Mouse (Mus musculus): ENCODE data around the gene Wasf2.
"Not testable (repeated sequence)": the region's sequence is repeated elsewhere in the genome, so short reads cannot be mapped to it uniquely, and the experiment has no call there.

Wasf2 gene

GRCm38 (mm10) chr4:133096671-133097070, 33.6 kb upstream of the Wasf2 start:
- DNase-seq (ENCODE audit: low spot score in 2 of 2): not testable (repeated sequence)

DNA sequence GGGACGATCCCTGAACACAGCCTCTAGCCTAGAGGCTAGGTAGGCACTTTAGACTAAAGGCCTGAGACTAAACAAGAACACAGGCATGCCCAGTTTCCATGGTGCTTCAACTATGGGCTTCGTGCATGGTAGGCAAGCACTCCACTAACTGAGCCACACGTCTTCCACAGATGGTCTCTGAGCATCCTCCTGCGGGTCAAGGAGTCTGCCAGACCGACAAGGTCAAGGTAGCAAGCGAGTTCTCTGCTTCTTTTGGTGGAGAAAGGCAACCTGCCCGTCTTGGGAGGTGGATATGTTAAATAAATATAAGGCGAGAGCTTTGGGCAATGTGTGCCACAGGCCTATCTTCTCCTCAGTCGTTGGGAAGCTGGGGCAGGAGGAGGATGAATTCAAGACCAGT, 28.6 kb upstream of the Wasf2 start:
- no peak for DNase-seq (ENCODE audit: low spot score in 2 of 2)

DNA sequence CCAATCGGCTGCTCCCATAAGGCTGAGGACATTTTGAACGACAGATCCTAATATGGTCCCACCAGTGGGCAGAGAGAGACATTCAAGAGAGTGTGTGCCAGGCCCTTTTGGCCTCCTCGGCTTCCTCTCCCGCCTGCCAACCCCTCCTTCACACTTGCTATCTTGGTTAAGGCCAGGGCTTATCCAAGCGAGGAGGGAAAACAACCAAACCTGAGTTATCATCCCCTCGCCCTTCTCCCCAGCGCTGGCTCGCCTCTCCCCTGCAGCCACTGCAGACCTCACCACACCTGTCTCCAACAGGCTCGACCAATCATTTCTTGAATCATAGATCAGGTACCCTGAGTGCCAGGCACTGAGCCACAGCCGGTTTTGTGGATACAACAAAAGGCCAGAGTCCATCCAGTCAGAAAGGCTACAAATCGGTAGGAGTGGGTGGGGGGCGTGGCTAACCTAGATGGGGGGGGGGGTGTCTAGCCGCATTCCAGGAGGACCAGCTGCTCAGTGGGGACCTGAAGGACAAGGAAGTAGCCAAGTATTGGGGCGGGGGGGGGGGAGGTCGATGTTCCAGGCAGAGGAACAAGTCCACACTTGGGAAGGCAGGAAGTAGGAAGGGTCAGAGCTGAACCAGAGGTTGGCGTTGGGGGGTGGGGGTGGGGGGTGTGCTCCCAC, 26.6 kb upstream of the Wasf2 start:
- DNase-seq (ENCODE audit: low spot score in 2 of 2): no peak

DNA sequence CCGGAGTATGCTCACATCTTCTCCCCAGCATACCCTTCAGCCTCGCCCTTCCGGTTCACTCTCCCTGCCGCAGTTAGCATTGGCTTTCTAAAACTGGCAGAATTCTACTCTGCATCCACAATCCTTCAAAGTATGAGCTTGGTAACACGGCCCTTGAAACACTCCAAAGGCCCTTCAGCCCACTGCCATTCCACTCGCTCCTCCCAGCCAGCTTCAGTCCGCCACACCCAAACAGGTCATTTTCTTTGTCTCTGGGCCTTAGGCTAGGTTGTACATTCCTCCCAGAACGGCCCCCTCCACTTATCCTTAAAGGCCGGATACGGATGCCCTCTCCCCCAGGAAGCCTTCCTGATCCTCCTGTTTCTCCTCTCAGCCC, 26.1 kb upstream of the Wasf2 start:
- DNase-seq (ENCODE audit: low spot score in 2 of 2): no peak

DNA sequence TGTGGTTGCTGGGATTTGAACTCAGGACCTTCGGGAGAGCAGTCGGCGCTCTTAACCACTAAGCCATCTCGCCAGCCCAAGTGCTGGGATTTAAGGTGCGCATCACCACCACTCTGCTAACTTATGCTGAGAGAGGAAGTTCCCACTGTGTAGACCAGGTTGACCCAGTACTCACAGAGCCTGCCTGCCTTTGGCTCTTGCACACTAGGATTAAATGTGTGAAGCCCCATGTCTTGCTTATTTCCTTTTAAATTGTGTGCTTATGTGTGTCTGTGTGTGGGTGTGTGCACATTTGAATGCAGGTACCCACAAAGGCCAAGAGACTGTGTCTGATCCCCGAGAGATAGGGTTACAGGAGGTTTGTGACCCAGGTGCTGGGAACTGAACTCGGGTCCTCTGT, 23.6 kb upstream of the Wasf2 start:
- DNase-seq (ENCODE audit: low spot score in 2 of 2): no peak

- peak; percentile 71 to 78 for DNase-seq (ENCODE audit: low spot score in 2 of 2)
Measured at GRCm38 (mm10) chr4:133107788-133108281, 22.5 kb upstream of the Wasf2 start.

DNA sequence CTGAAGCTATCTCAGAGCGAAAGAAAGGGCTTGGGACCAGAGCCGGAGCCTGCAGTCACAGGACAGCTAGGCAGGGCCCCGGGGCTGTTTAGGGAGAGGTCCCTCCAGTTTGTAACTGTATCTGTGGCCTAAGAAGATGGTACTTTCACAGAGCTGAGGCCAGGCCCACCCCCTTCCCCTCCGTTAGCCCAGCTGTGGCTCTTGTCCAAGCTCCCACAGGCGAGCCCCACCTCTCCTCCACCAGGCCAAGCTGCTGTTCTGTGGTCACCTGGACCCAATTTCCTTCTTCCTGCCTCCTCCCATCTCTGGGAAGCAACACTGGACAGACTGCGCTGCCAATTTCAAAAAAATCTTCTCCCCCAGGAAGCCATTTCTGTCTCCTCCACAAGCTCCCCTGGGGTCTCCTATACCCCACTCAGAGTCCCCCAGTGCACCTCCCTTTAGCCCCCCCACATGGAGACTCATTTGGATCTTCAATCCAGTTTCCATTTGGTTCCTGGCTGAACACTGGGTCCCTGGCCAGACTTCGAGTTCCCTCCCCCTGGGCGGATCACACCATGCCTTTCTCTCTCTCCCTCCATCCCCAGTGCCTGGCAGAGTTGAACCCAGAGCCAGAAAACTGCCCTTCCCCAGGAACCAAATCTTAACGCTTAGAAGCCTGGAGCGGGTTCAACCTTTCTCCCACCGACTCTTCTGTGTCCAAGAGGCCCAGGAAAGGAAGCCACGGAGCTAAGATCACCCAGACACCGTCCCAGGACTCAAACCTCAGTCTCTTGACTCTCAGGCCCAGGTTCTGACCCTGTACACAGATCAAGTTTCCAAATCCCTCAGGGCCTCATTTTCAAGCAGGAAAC, 21.6 kb upstream of the Wasf2 start:
- peak; percentile 73 to 82 for DNase-seq (ENCODE audit: low spot score in 2 of 2)

GRCm38 (mm10) chr4:133109335-133109801, 20.9 kb upstream of the Wasf2 start:
- no peak for DNase-seq (ENCODE audit: low spot score in 2 of 2)

GRCm38 (mm10) chr4:133112175-133112838, 18.0 kb upstream of the Wasf2 start:
- no peak for DNase-seq (ENCODE audit: low spot score in 2 of 2)

GRCm38 (mm10) chr4:133113351-133113882, 16.9 kb upstream of the Wasf2 start:
- DNase-seq (ENCODE audit: low spot score in 2 of 2): no peak

DNA sequence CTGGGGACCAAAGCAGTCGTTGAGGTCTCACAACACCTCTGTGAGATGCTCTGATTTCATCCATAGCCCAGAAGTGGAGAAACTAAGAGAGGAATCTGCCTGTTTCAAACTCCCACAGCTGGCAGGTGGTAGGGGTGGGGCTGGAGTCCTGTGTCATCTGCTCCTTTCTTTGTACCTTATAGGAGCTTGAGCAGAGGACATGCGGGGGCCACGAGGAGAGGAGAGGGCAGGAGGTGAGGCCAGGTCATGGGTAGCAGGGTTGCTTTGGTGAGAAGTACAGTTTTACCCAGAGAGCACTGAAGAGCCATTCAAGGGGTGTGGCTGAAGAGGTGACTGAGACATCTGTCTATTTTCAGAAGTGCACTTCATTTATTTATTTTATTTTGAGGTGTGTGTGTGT, 15.5 kb upstream of the Wasf2 start:
- no peak for DNase-seq (ENCODE audit: low spot score in 2 of 2)

DNA sequence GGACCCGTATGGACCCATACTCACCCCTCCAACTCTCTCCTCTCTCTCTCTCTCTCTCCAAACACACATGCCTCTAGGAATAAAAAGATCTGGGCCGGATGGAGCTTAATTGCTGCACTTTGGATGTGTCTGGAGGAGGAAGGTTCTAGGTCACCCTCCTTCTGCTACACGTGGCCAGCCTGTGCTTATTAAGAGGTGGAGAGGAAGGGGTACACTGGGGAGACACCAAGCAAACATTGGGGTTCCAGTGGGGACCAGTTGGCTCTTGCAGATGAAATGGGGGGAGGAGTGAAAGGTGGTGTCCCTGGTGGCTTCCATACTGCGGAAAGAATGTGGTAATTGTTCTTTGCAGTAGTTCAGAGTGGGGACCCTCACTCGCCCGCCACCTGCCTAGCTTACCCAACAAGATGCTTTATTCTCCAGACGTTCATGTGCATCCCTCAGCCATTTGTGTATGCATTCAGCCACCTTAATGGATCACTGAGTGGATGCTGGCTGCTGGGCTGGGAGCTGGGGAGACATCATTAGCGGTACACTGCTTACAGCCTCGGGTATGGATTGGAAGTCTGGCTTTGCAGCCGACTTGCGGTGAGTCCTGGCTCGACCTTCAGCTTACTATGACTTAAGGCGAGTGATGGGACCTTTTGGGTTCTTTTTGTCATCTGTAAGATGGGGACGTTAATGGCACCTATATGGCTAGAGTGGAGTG, 14.4 kb upstream of the Wasf2 start:
- DNase-seq (ENCODE audit: low spot score in 2 of 2): no peak

DNA sequence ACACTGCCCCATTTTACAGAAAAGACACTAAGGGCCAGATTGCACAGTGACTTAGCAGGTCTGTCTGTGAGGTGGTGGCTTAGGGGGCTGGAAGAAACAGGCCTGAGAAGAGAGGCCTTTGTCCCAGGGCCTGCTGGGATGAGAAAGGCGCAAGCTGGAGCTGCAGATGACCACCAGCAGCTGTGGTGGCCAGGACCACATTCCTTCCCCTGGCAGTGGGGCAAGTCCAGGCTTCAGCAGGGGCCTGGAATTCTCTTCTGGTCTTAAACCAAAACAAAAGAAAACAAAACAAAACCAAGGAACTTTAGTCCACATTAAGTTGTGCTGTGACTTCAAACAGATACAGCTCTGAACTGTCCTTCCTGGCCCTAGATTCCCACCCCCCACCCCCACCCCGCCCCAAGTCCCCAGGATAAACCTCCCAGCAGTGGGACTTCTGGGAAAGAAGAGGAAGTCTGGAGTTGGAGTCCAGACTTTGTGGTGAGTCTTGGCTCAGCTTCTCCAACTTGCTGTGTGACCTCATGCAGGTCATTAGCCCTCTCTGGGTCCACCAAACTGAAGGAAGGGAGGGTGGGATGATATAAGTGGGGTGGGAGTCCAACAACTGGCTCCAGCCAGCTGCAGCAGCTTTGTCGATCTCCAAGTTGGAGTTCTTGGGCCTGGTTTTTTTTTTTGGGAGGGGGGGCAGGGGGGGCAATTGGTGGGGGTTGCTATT, 13.4 kb upstream of the Wasf2 start:
- DNase-seq (ENCODE audit: low spot score in 2 of 2): peak; percentile 63 to 73

DNA sequence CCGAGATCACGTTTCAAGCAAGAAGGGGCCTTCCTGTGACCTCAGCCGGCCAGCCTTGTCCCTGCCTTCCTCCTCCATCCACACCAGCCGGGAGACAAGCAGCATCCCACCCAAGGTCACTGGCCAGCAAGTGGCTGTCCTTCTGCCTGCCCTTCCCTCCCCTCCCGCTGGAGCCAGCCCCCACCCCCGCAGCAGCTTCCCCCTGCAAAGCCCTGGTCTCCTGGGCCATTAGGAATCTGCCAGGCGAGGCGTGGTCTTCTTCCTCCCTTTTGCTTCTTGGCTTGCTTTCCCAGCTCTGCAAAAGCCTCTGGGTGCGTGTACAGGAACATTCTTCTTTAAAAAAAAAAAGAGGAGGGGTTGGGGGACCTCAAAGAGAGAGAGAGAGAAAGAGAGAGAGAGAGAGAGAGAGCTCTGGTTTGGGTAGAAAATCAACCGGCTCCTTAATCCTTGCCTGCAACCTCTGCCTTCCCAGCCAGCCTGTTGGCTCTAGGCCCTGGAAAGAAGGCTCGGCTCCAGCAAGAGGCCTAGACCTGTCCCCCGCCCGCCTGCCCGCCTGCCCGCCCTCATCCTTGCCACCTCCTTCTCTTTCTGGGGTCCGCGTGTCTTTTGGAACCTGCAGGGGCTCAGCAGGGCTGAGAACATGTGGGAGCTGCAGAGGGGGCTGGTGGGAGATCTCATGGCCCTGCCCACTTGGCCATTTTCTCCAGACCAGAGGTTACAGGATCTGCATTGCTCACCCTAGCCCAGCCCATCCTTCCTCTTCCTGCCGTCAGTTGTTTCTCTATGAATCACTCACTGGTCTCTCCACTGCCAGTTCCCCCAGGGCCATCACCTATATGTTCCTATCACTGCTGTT, 12.5 kb upstream of the Wasf2 start:
- DNase-seq (ENCODE audit: low spot score in 2 of 2): peak; percentile 88 to 93

- DNase-seq (ENCODE audit: low spot score in 2 of 2): no peak
Measured at GRCm38 (mm10) chr4:133118775-133119375, 11.4 kb upstream of the Wasf2 start.

DNA sequence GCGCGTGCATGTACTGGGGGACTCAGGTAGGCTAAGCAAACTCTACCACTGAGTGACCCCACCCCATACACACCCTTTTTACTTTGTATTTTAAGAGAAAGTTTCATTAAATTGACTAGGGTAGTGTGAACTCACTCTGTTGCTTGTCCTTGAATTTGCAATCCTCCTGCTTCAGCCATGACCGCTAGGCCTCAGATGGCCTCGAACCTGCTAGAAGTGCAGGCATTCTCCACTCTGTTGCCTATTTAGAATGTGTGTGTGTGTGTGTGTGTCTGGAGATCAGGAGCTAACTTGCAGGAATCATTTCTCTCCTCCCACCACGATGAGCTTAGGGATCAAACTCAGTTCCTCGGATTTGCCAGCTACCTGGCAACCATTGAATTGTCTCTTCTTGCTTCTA, 10.7 kb upstream of the Wasf2 start:
- no peak for DNase-seq (ENCODE audit: low spot score in 2 of 2)

- DNase-seq (ENCODE audit: low spot score in 2 of 2): no peak
Measured at GRCm38 (mm10) chr4:133120833-133121321, 9.4 kb upstream of the Wasf2 start.

- DNase-seq (ENCODE audit: low spot score in 2 of 2): no peak
Measured at GRCm38 (mm10) chr4:133121416-133121815, 8.9 kb upstream of the Wasf2 start.

GRCm38 (mm10) chr4:133121974-133122637, 8.2 kb upstream of the Wasf2 start:
- peak in 1 of 2 experiments; percentile 62 for DNase-seq (ENCODE audit: low spot score in 2 of 2)

Measured in heart, adult 9 months (tissue).